Mouse (Mus musculus): ENCODE results near the gene Fbxw7. TPM values are rescaled to one million over a fixed set of nuclear protein-coding genes. Genes with fewer than 3 reads are reported as not detected.

Gene Fbxw7
- total and polyA plus RNA-seq, 3 experiments = 28.5 to 31.3 (median 29.8) TPM

- no peak overlapping the region for H3K4me3 ChIP-seq (replicated peaks in 1 of 3; ENCODE audit: low read depth in 2 of 3, low read length in 2 of 3, poor library complexity in 1 of 3)
- dilution Hi-C loops (cut with MboI; ENCODE audit: extremely low pct_ligation_motif_present, extremely low pct_unique_long_range_greater_than_20kb, low sequenced_read_pairs) (no loop called here), in situ Hi-C loops (cut with MboI; ENCODE audit: low pct_ligation_motif_present, low pct_unique_long_range_greater_than_20kb, low sequenced_read_pairs) (loop anchor here (25.0 kb wide), 2 partner anchors 357 to 632 kb away; partner anchors contain the start of gene Gatb)
- H3K27ac ChIP-seq (ENCODE audit: insufficient read depth, low read depth) = no peak overlapping the region
- 0 out of 2 replicates have a peak, but pooled peaks cover 2% of the 10 kb centered on the region for H3K79me2 ChIP-seq (replicated peaks; ENCODE audit: control insufficient read depth, extremely low read depth, insufficient read depth, poor library complexity, severe bottlenecking)
- H3K4me2 ChIP-seq (ENCODE audit: insufficient read depth, low read depth, poor library complexity, severe bottlenecking) = no peak overlapping the region
- no peak for TF ChIP-seq POLR2AphosphoS2 (IDR thresholded peaks at IDR 0.05; ENCODE audit: low read depth, low read length)
- no peak for TF ChIP-seq ZC3H11A (IDR thresholded peaks at IDR 0.05; ENCODE audit: low read depth, low read length)
- no peak for TF ChIP-seq GABPA (IDR thresholded peaks at IDR 0.05; ENCODE audit: insufficient replicate concordance, low read depth, low read length)
- TF ChIP-seq NRF1 (IDR thresholded peaks at IDR 0.05; ENCODE audit: low read depth, low read length) = no peak
- no peak for TF ChIP-seq EP300 (IDR thresholded peaks at IDR 0.05; ENCODE audit: low read length)
- no peak for TF ChIP-seq MEF2A (IDR thresholded peaks at IDR 0.05; ENCODE audit: borderline replicate concordance, low read depth, low read length)
- TF ChIP-seq SMC3 (IDR thresholded peaks at IDR 0.05; ENCODE audit: low read depth, low read length) = no peak
- TF ChIP-seq SIN3A (IDR thresholded peaks at IDR 0.05; ENCODE audit: low read length) = no peak
- no peak for TF ChIP-seq ZKSCAN1 (IDR thresholded peaks at IDR 0.05; ENCODE audit: borderline replicate concordance, low read depth, low read length)
- TF ChIP-seq POLR2A (IDR thresholded peaks at IDR 0.05; ENCODE audit: low read depth, low read length) = no peak
- TF ChIP-seq CHD2 (IDR thresholded peaks at IDR 0.05; ENCODE audit: low read length) = no peak
- no peak for TF ChIP-seq NELFE (IDR thresholded peaks at IDR 0.05; ENCODE audit: low read depth, low read length)
- TF ChIP-seq MAX (IDR thresholded peaks at IDR 0.05; ENCODE audit: low read length) = no peak
- no peak for TF ChIP-seq RAD21 (IDR thresholded peaks at IDR 0.05; ENCODE audit: low read depth, low read length)
- TF ChIP-seq CHD1 (IDR thresholded peaks at IDR 0.05; ENCODE audit: low read depth, low read length) = no peak
- no peak overlapping the region for H3K9ac ChIP-seq (ENCODE audit: insufficient read depth, low read depth)
- H3K27me3 ChIP-seq (replicated peaks) = no peaks in the 10 kb centered on the region
- no peaks in the 10 kb centered on the region for H3K9me3 ChIP-seq (replicated peaks; ENCODE audit: low read length)
- no peak for DNase-seq (ENCODE audit: extremely low read depth)
- H3K36me3 ChIP-seq (replicated peaks in 1 of 2; ENCODE audit: control insufficient read depth in 1 of 2, insufficient read depth in 1 of 2, low read length in 1 of 2) = peaks cover 0 to 10% of the 10 kb centered on the region in 2 experiments
- H3K4me1 ChIP-seq (ENCODE audit: control insufficient read depth in 1 of 2, insufficient read depth in 2 of 2) = peaks cover 6 to 25% of the 10 kb centered on the region in 2 experiments; a peak in 3 of 4 replicates
Measured at GRCm38 (mm10) chr3:84930683-84931082, 115.6 kb downstream of the Fbxw7 start.

- DNase-seq (ENCODE audit: extremely low read depth) = no peak
- Histone ChIP-seq H3K4me3 (replicated peaks in 1 of 3; ENCODE audit: low read depth in 2 of 3, low read length in 2 of 3, poor library complexity in 1 of 3) (no peak overlapping the region), H3K4me1 (ENCODE audit: control insufficient read depth in 1 of 2, insufficient read depth in 2 of 2) (peaks cover 6 to 34% of the 10 kb centered on the region in 2 experiments; a peak in 3 of 4 replicates), H3K9ac (ENCODE audit: insufficient read depth, low read depth) (no peak overlapping the region), H3K79me2 (replicated peaks; ENCODE audit: control insufficient read depth, extremely low read depth, insufficient read depth, poor library complexity, severe bottlenecking) (no peaks in the 10 kb centered on the region), H3K4me2 (ENCODE audit: insufficient read depth, low read depth, poor library complexity, severe bottlenecking) (no peak overlapping the region), H3K27ac (ENCODE audit: insufficient read depth, low read depth) (no peak overlapping the region), H3K36me3 (replicated peaks in 1 of 2; ENCODE audit: control insufficient read depth in 1 of 2, insufficient read depth in 1 of 2, low read length in 1 of 2) (peaks cover 0 to 10% of the 10 kb centered on the region in 2 experiments), H3K27me3 (replicated peaks) (no peaks in the 10 kb centered on the region), H3K9me3 (replicated peaks; ENCODE audit: low read length) (no peaks in the 10 kb centered on the region)
- TF ChIP-seq PAX5 (IDR thresholded peaks at IDR 0.05; ENCODE audit: low read length) (no peak), TCF12 (IDR thresholded peaks at IDR 0.05; ENCODE audit: low read depth, low read length) (no peak), USF2 (conservative IDR thresholded peaks at IDR 0.05; ENCODE audit: low read depth, low read length) (no peak), ZMIZ1 (IDR thresholded peaks at IDR 0.05; ENCODE audit: low read depth, low read length) (no peak), CHD2 (IDR thresholded peaks at IDR 0.05; ENCODE audit: low read length) (no peak), BHLHE40 (IDR thresholded peaks at IDR 0.05; ENCODE audit: low read depth, low read length) (no peak), ZNF384 (IDR thresholded peaks at IDR 0.05; ENCODE audit: low read depth, low read length) (no peak), ZKSCAN1 (IDR thresholded peaks at IDR 0.05; ENCODE audit: borderline replicate concordance, low read depth, low read length) (no peak), MAX (IDR thresholded peaks at IDR 0.05; ENCODE audit: low read length) (no peak), GABPA (IDR thresholded peaks at IDR 0.05; ENCODE audit: insufficient replicate concordance, low read depth, low read length) (no peak), POLR2A (IDR thresholded peaks at IDR 0.05; ENCODE audit: low read depth, low read length) (no peak), HCFC1 (IDR thresholded peaks at IDR 0.05; ENCODE audit: low read depth, low read length) (no peak), E2F4 (IDR thresholded peaks at IDR 0.05; ENCODE audit: insufficient replicate concordance, low read depth, low read length) (no peak)
- in situ Hi-C loops (cut with MboI; ENCODE audit: low pct_ligation_motif_present, low pct_unique_long_range_greater_than_20kb, low sequenced_read_pairs) = loop anchor here (25.0 kb wide), 2 partner anchors 352 to 627 kb away; partner anchors contain the start of gene Gatb
- dilution Hi-C loops (cut with MboI; ENCODE audit: extremely low pct_ligation_motif_present, extremely low pct_unique_long_range_greater_than_20kb, low sequenced_read_pairs) = no loop called here
Measured at GRCm38 (mm10) chr3:84935729-84936128, 120.7 kb downstream of the Fbxw7 start.

Measured in CH12.LX (cell line).